Mouse (Mus musculus): Measurements from ENCODE around the gene Car4. TPM values are rescaled to one million over a fixed set of nuclear protein-coding genes. Genes with fewer than 3 reads are reported as not detected.

Car4 gene
- polyA plus RNA-seq, 1 experiment from 2014 or later = 11.4 TPM

- no peak overlapping the region for H3K4me3 ChIP-seq (ENCODE audit: low read depth, low read length)
- H3K9me3 ChIP-seq (replicated peaks; ENCODE audit: control insufficient read depth, low read length) = no peaks in the 10 kb centered on the region
- 56% methylated on average over 5 of the region's 5 CpGs for WGBS (ENCODE audit: insufficient replicate concordance)
- H3K27ac ChIP-seq (ENCODE audit: low read depth, low read length) = no peak overlapping the region
- H3K4me2 ChIP-seq = no peak overlapping the region
- H3K36me3 ChIP-seq (ENCODE audit: control insufficient read depth, insufficient read depth, low read length) = no peaks in the 10 kb centered on the region
- peaks cover 3% of the 10 kb centered on the region for H3K4me1 ChIP-seq (ENCODE audit: control insufficient read depth, insufficient read depth, low read length)
- no peak for ATAC-seq (replicated peaks; ENCODE audit: insufficient number of reproducible peaks, low FRiP score, low TSS enrichment)
- H3K27me3 ChIP-seq (ENCODE audit: control insufficient read depth, insufficient read depth, low read length) = no peaks in the 10 kb centered on the region
- no peak overlapping the region for H3K9ac ChIP-seq (ENCODE audit: low read depth, low read length)
These were observed 16.1 kb downstream of the Car4 start for GRCm38 (mm10) chr11:84973661-84974060.

- H3K4me2 ChIP-seq = no peak overlapping the region
- H3K4me1 ChIP-seq (ENCODE audit: control insufficient read depth, insufficient read depth, low read length) = no peaks in the 10 kb centered on the region
- H3K4me3 ChIP-seq (ENCODE audit: low read depth, low read length) = no peak overlapping the region
- no peak overlapping the region for H3K9ac ChIP-seq (ENCODE audit: low read depth, low read length)
- H3K27ac ChIP-seq (ENCODE audit: low read depth, low read length) = no peak overlapping the region
- 61% methylated on average over 7 of the region's 7 CpGs for WGBS (ENCODE audit: insufficient replicate concordance)
- no peaks in the 10 kb centered on the region for H3K36me3 ChIP-seq (ENCODE audit: control insufficient read depth, insufficient read depth, low read length)
- ATAC-seq (replicated peaks; ENCODE audit: insufficient number of reproducible peaks, low FRiP score, low TSS enrichment) = no peak
- no peaks in the 10 kb centered on the region for H3K27me3 ChIP-seq (ENCODE audit: control insufficient read depth, insufficient read depth, low read length)
- no peaks in the 10 kb centered on the region for H3K9me3 ChIP-seq (replicated peaks; ENCODE audit: control insufficient read depth, low read length)
These were observed 17.0 kb downstream of the Car4 start for GRCm38 (mm10) chr11:84974582-84974981.

- no peaks in the 10 kb centered on the region for H3K9me3 ChIP-seq (replicated peaks; ENCODE audit: control insufficient read depth, low read length)
- no peaks in the 10 kb centered on the region for H3K27me3 ChIP-seq (ENCODE audit: control insufficient read depth, insufficient read depth, low read length)
- WGBS (ENCODE audit: insufficient replicate concordance) = 80% methylated on average over 3 of the region's 3 CpGs
- H3K9ac ChIP-seq (ENCODE audit: low read depth, low read length) = no peak overlapping the region
- no peak overlapping the region for H3K4me3 ChIP-seq (ENCODE audit: low read depth, low read length)
- no peaks in the 10 kb centered on the region for H3K4me1 ChIP-seq (ENCODE audit: control insufficient read depth, insufficient read depth, low read length)
- ATAC-seq (replicated peaks; ENCODE audit: insufficient number of reproducible peaks, low FRiP score, low TSS enrichment) = no peak
- H3K36me3 ChIP-seq (ENCODE audit: control insufficient read depth, insufficient read depth, low read length) = no peaks in the 10 kb centered on the region
- no peak overlapping the region for H3K4me2 ChIP-seq
- no peak overlapping the region for H3K27ac ChIP-seq (ENCODE audit: low read depth, low read length)
These were observed 19.1 kb downstream of the Car4 start for GRCm38 (mm10) chr11:84976706-84977105.

- Histone ChIP-seq H3K27me3 (ENCODE audit: control insufficient read depth, insufficient read depth, low read length) (no peaks in the 10 kb centered on the region), H3K4me2 (no peak overlapping the region), H3K9ac (ENCODE audit: low read depth, low read length) (no peak overlapping the region), H3K27ac (ENCODE audit: low read depth, low read length) (no peak overlapping the region), H3K36me3 (ENCODE audit: control insufficient read depth, insufficient read depth, low read length) (no peaks in the 10 kb centered on the region), H3K9me3 (replicated peaks; ENCODE audit: control insufficient read depth, low read length) (no peaks in the 10 kb centered on the region), H3K4me1 (ENCODE audit: control insufficient read depth, insufficient read depth, low read length) (no peaks in the 10 kb centered on the region), H3K4me3 (ENCODE audit: low read depth, low read length) (no peak overlapping the region)
- ATAC-seq (replicated peaks; ENCODE audit: insufficient number of reproducible peaks, low FRiP score, low TSS enrichment) = no peak
- 82% methylated on average over 3 of the region's 3 CpGs for WGBS (ENCODE audit: insufficient replicate concordance)
These were observed 19.9 kb downstream of the Car4 start for GRCm38 (mm10) chr11:84977385-84977952.

- Histone ChIP-seq H3K36me3 (ENCODE audit: control insufficient read depth, insufficient read depth, low read length) (no peaks in the 10 kb centered on the region), H3K27ac (ENCODE audit: low read depth, low read length) (no peak overlapping the region)
These were observed 20.5 kb downstream of the Car4 start for GRCm38 (mm10) chr11:84978113-84978512.

GRCm38 (mm10) chr11:84979351-84979750, 21.8 kb downstream of the Car4 start:
- H3K4me2 ChIP-seq = no peak overlapping the region
- H3K9ac ChIP-seq (ENCODE audit: low read depth, low read length) = no peak overlapping the region
- no peak for ATAC-seq (replicated peaks; ENCODE audit: insufficient number of reproducible peaks, low FRiP score, low TSS enrichment)
- 37% methylated on average over 1 of the region's 1 CpGs for WGBS (ENCODE audit: insufficient replicate concordance)
- H3K4me3 ChIP-seq (ENCODE audit: low read depth, low read length) = no peak overlapping the region
- H3K4me1 ChIP-seq (ENCODE audit: control insufficient read depth, insufficient read depth, low read length) = no peaks in the 10 kb centered on the region
- H3K36me3 ChIP-seq (ENCODE audit: control insufficient read depth, insufficient read depth, low read length) = no peaks in the 10 kb centered on the region
- no peaks in the 10 kb centered on the region for H3K27me3 ChIP-seq (ENCODE audit: control insufficient read depth, insufficient read depth, low read length)
- H3K27ac ChIP-seq (ENCODE audit: low read depth, low read length) = no peak overlapping the region
- H3K9me3 ChIP-seq (replicated peaks; ENCODE audit: control insufficient read depth, low read length) = no peaks in the 10 kb centered on the region

More at GRCm38 (mm10) chr11:84978113-84978512, 20.5 kb downstream of the Car4 start:
- no peaks in the 10 kb centered on the region for H3K27me3 ChIP-seq (ENCODE audit: control insufficient read depth, insufficient read depth, low read length)
- 52% methylated on average over 2 of the region's 2 CpGs for WGBS (ENCODE audit: insufficient replicate concordance)
- H3K9ac ChIP-seq (ENCODE audit: low read depth, low read length) = no peak overlapping the region
- H3K9me3 ChIP-seq (replicated peaks; ENCODE audit: control insufficient read depth, low read length) = no peaks in the 10 kb centered on the region
- no peak for ATAC-seq (replicated peaks; ENCODE audit: insufficient number of reproducible peaks, low FRiP score, low TSS enrichment)
- no peak overlapping the region for H3K4me2 ChIP-seq
- no peaks in the 10 kb centered on the region for H3K4me1 ChIP-seq (ENCODE audit: control insufficient read depth, insufficient read depth, low read length)
- no peak overlapping the region for H3K4me3 ChIP-seq (ENCODE audit: low read depth, low read length)

- 87% methylated on average over 2 of the region's 2 CpGs for WGBS (ENCODE audit: insufficient replicate concordance)
- Histone ChIP-seq H3K36me3 (ENCODE audit: control insufficient read depth, insufficient read depth, low read length) (no peaks in the 10 kb centered on the region), H3K4me1 (ENCODE audit: control insufficient read depth, insufficient read depth, low read length) (no peaks in the 10 kb centered on the region), H3K4me2 (no peak overlapping the region), H3K27ac (ENCODE audit: low read depth, low read length) (no peak overlapping the region), H3K27me3 (ENCODE audit: control insufficient read depth, insufficient read depth, low read length) (no peaks in the 10 kb centered on the region), H3K9me3 (replicated peaks; ENCODE audit: control insufficient read depth, low read length) (no peaks in the 10 kb centered on the region), H3K4me3 (ENCODE audit: low read depth, low read length) (no peak overlapping the region), H3K9ac (ENCODE audit: low read depth, low read length) (no peak overlapping the region)
- ATAC-seq (replicated peaks; ENCODE audit: insufficient number of reproducible peaks, low FRiP score, low TSS enrichment) = no peak
These were observed 23.1 kb downstream of the Car4 start for GRCm38 (mm10) chr11:84980697-84981096.

GRCm38 (mm10) chr11:84985421-84985820, 27.8 kb downstream of the Car4 start:
- Histone ChIP-seq H3K27ac (ENCODE audit: low read depth, low read length) (no peak overlapping the region), H3K4me2 (no peak overlapping the region), H3K9ac (ENCODE audit: low read depth, low read length) (no peak overlapping the region), H3K36me3 (ENCODE audit: control insufficient read depth, insufficient read depth, low read length) (peaks cover 9% of the 10 kb centered on the region; the same call in 1 of the 2 replicates), H3K4me3 (ENCODE audit: low read depth, low read length) (no peak overlapping the region), H3K27me3 (ENCODE audit: control insufficient read depth, insufficient read depth, low read length) (no peaks in the 10 kb centered on the region), H3K4me1 (ENCODE audit: control insufficient read depth, insufficient read depth, low read length) (no peaks in the 10 kb centered on the region), H3K9me3 (replicated peaks; ENCODE audit: control insufficient read depth, low read length) (no peaks in the 10 kb centered on the region)
- ATAC-seq (replicated peaks; ENCODE audit: insufficient number of reproducible peaks, low FRiP score, low TSS enrichment) = no peak
- WGBS (ENCODE audit: insufficient replicate concordance) = 77% methylated on average over 6 of the region's 6 CpGs

GRCm38 (mm10) chr11:84988341-84988919, 30.8 kb downstream of the Car4 start:
- H3K27ac ChIP-seq (ENCODE audit: low read depth, low read length) = no peak overlapping the region
- H3K4me1 ChIP-seq (ENCODE audit: control insufficient read depth, insufficient read depth, low read length) = no peaks in the 10 kb centered on the region
- no peak for ATAC-seq (replicated peaks; ENCODE audit: insufficient number of reproducible peaks, low FRiP score, low TSS enrichment)
- WGBS (ENCODE audit: insufficient replicate concordance) = 89% methylated on average over 3 of the region's 3 CpGs
- no peak overlapping the region for H3K4me3 ChIP-seq (ENCODE audit: low read depth, low read length)
- no peak overlapping the region for H3K4me2 ChIP-seq
- no peaks in the 10 kb centered on the region for H3K27me3 ChIP-seq (ENCODE audit: control insufficient read depth, insufficient read depth, low read length)
- no peak overlapping the region for H3K9ac ChIP-seq (ENCODE audit: low read depth, low read length)
- H3K9me3 ChIP-seq (replicated peaks; ENCODE audit: control insufficient read depth, low read length) = no peaks in the 10 kb centered on the region
- H3K36me3 ChIP-seq (ENCODE audit: control insufficient read depth, insufficient read depth, low read length) = peaks cover 14% of the 10 kb centered on the region

Data from heart, embryonic 11.5 days (tissue).